9 mouse cellular contexts compared by ENCODE assay signal in genomic region chr6:90818956-90819355, GRCm38 (mm10).
DNase-seq lines count a peak whose midpoint lies in the region; ATAC-seq lines count a peak whose summit lies in the region.
"Had no signal": no experiment of that assay in that cellular context is flagged by ENCODE, and none has a peak within 500 bp of the region (broad histone marks: within the 10 kb centered on the region; RNA-seq: fewer than 3 reads in every experiment).

No protein-coding gene starts in this region.

- H3K9ac ChIP-seq in intestine, embryonic 14.5 days (ENCODE audit: low read length), result no peak overlapping the region
- no peak overlapping the region for H3K9ac ChIP-seq in intestine, embryonic 15.5 days
- H3K9ac ChIP-seq: embryonic facial prominence, embryonic 15.5 days had no signal

- H3K4me3 ChIP-seq in intestine, embryonic 14.5 days (ENCODE audit: low read depth, low read length), result no peak overlapping the region
- no peak overlapping the region for H3K4me3 ChIP-seq in intestine, embryonic 15.5 days (replicated peaks)
- H3K4me3 ChIP-seq: embryonic facial prominence, embryonic 15.5 days had no signal

- no peaks in the 10 kb centered on the region for H3K4me1 ChIP-seq in intestine, embryonic 14.5 days (replicated peaks; ENCODE audit: control insufficient read depth, insufficient read depth, low read length)
- H3K4me1 ChIP-seq in intestine, embryonic 15.5 days (replicated peaks), result no peaks in the 10 kb centered on the region
- H3K4me1 ChIP-seq: embryonic facial prominence, embryonic 15.5 days had no signal

- no peak overlapping the region for H3K27ac ChIP-seq in intestine, embryonic 14.5 days (ENCODE audit: low read depth)
- no peak overlapping the region for H3K27ac ChIP-seq in intestine, embryonic 15.5 days
- H3K27ac ChIP-seq: embryonic facial prominence, embryonic 15.5 days had no signal

- intact Hi-C loops in left cerebral cortex, postnatal 36 days (cut with DNase I), result loop anchor here (5.0 to 10.0 kb wide), 3 partner anchors 168 to 466 kb away; partner anchors contain the start of gene Iqsec1

- H3K27me3 ChIP-seq in intestine, embryonic 14.5 days (replicated peaks; ENCODE audit: control insufficient read depth, insufficient read depth, low read length), result no peaks in the 10 kb centered on the region
- no peaks in the 10 kb centered on the region for H3K27me3 ChIP-seq in intestine, embryonic 15.5 days (replicated peaks)
- H3K27me3 ChIP-seq: embryonic facial prominence, embryonic 15.5 days had no signal

- no peaks in the 10 kb centered on the region for H3K9me3 ChIP-seq in intestine, embryonic 14.5 days (ENCODE audit: control insufficient read depth, low read length)
- H3K9me3 ChIP-seq in intestine, embryonic 15.5 days, result no peaks in the 10 kb centered on the region
- H3K9me3 ChIP-seq: embryonic facial prominence, embryonic 15.5 days had no signal

- 0% methylated on average over 1 of the region's 4 CpGs for WGBS in intestine, embryonic 14.5 days
- 0% methylated on average over 1 of the region's 4 CpGs for WGBS in intestine, embryonic 15.5 days

- no peaks in the 10 kb centered on the region for H3K36me3 ChIP-seq in intestine, embryonic 14.5 days (ENCODE audit: control insufficient read depth, insufficient read depth, low read length)
- no peaks in the 10 kb centered on the region for H3K36me3 ChIP-seq in intestine, embryonic 15.5 days
- H3K36me3 ChIP-seq: embryonic facial prominence, embryonic 15.5 days had no signal

- no peak overlapping the region for H3K4me2 ChIP-seq in intestine, embryonic 14.5 days (ENCODE audit: low read length)
- H3K4me2 ChIP-seq in intestine, embryonic 15.5 days (replicated peaks), result no peak overlapping the region
- H3K4me2 ChIP-seq: embryonic facial prominence, embryonic 15.5 days had no signal

- peak; percentile 88 for DNase-seq in intestine, embryonic 14.5 days (ENCODE audit: low spot score)
- peak; percentile 54 for DNase-seq in T-cell, adult 2 months (ENCODE audit: low spot score)
- DNase-seq in cerebellum, postnatal 25 days, result peak; percentile 77 to 86
- peak; percentile 83 for DNase-seq in heart, postnatal 4 days
- peak; percentile 61 to 76 for DNase-seq in left cerebral cortex, postnatal 36 days (ENCODE audit: low spot score in 2 of 2)
- peak; percentile 34 for DNase-seq in testis, postnatal 14 days (ENCODE audit: low spot score)

- ATAC-seq in intestine, embryonic 14.5 days (replicated peaks; ENCODE audit: low FRiP score, low TSS enrichment, low read depth), result no peak
- no peak for ATAC-seq in intestine, embryonic 15.5 days
- 0 out of 2 replicates have a peak, but pooled peaks have one; percentile 36 for ATAC-seq in monocyte, adult 5-6 weeks (replicated peaks; ENCODE audit: insufficient number of reproducible peaks, low FRiP score, low TSS enrichment, poor library complexity, severe bottlenecking)

Comparison
In these comparisons a context has a peak if more than half of its experiments do, and no peak if none do; other contexts are left out.
1. DNase-seq: peak in every context shown above with its lines; median percentile 88 in intestine, embryonic 14.5 days; 83 in heart, postnatal 4 days; 82 in cerebellum, postnatal 25 days; 68 in left cerebral cortex, postnatal 36 days; 54 in T-cell, adult 2 months; 34 in testis, postnatal 14 days.